Mouse (Mus musculus) limb, embryonic 11.5 days (tissue): ENCODE measurements around the gene Ktn1. TPM values are rescaled to one million over a fixed set of nuclear protein-coding genes. Genes with fewer than 3 reads are reported as not detected.

ENCODE experiments used
- ATAC-seq: fragments of 200-750 bp; cut with Nextera tagmentation; 2 replicates; pipeline ENCODE4 v1.8.0; 2017; ENCODE audit warnings: low read depth; ENCODE audit not compliant: insufficient number of reproducible peaks, low FRiP score, low TSS enrichment
- DNase-seq: peaks from one replicate; pipeline ENCODE4 v3.0.0-alpha.2; 2015; ENCODE audit warnings: low spot score
- H3K27ac ChIP-seq: fragments of 300-500 bp; sonication (generic); replicated peaks from 2 replicates; pipeline ENCODE4 v1.5.1; 2014; ENCODE audit warnings: low read depth, mild to moderate bottlenecking, low read length
- H3K27me3 ChIP-seq: fragments of 300-500 bp; sonication (generic); 2 replicates; pipeline ENCODE4 v1.6.1; 2014; ENCODE audit warnings: mild to moderate bottlenecking, low read length, mixed read lengths; ENCODE audit not compliant: control insufficient read depth, insufficient read depth
- H3K36me3 ChIP-seq: fragments of 300-500 bp; sonication (generic); 2 replicates; pipeline ENCODE4 v1.6.1; 2014; ENCODE audit warnings: mild to moderate bottlenecking, low read length, moderate library complexity, mixed read lengths; ENCODE audit not compliant: control insufficient read depth, insufficient read depth
- H3K4me1 ChIP-seq: fragments of 300-500 bp; sonication (generic); 2 replicates; pipeline ENCODE4 v1.6.1; 2014; ENCODE audit warnings: low read length, mixed read lengths; ENCODE audit not compliant: control insufficient read depth, insufficient read depth
- H3K4me2 ChIP-seq: fragments of 300-500 bp; sonication (generic); 2 replicates; pipeline ENCODE4 v1.6.1; 2014; ENCODE audit warnings: low read depth, mild to moderate bottlenecking, moderate library complexity; ENCODE audit not compliant: severe bottlenecking
- H3K4me3 ChIP-seq: fragments of 300-500 bp; sonication (generic); 2 replicates; pipeline ENCODE4 v1.5.1; 2014; ENCODE audit warnings: low read depth, low read length
- H3K9ac ChIP-seq: fragments of 300-500 bp; sonication (generic); 2 replicates; pipeline ENCODE4 v1.6.1; 2014; ENCODE audit warnings: mild to moderate bottlenecking, low read length
- H3K9me3 ChIP-seq: fragments of 300-500 bp; sonication (generic); 2 replicates; pipeline ENCODE4 v1.6.1; 2016; ENCODE audit warnings: low read length; ENCODE audit not compliant: control insufficient read depth
- WGBS: fragments of 180-500 bp; shearing (Covaris S2); extraction: QIAGEN DNeasy Blood & Tissue Kit; methylation state at CpG from one replicate; pipeline ENCODE4 v1.1.7; 2014; 5-methylcytosine and 5-hydroxymethylcytosine counted together
- polyA plus RNA-seq: library from polyadenylated mRNA; unstranded; fragments of >200 nt; fragmentation: Nextera tagmentation; extraction: Ambion mirVana; gene quantifications from 2 replicates; pipeline ENCODE4 v1.2.1, GENCODE M21; 2014

Ktn1 gene
- polyA plus RNA-seq, 1 experiment from 2014 or later, result 75.0 TPM

- H3K4me1 ChIP-seq, result no peaks in the 10 kb centered on the region
- no peak overlapping the region for H3K27ac ChIP-seq
- DNase-seq (no peak), ATAC-seq (no peak)
- H3K36me3 ChIP-seq, result no peaks in the 10 kb centered on the region
- WGBS, result 90% methylated on average over 3 of the region's 3 CpGs
- no peak overlapping the region for H3K9ac ChIP-seq
- no peaks in the 10 kb centered on the region for H3K9me3 ChIP-seq
- H3K4me3 ChIP-seq, result no peak overlapping the region
- no peaks in the 10 kb centered on the region for H3K27me3 ChIP-seq
- no peak overlapping the region for H3K4me2 ChIP-seq
Observed at GRCm38 (mm10) chr14:47775543-47775942, 127.3 kb downstream of the Ktn1 start.

- Histone ChIP-seq H3K36me3 (no peaks in the 10 kb centered on the region), H3K27ac (no peak overlapping the region), H3K4me1 (no peaks in the 10 kb centered on the region), H3K4me2 (no peak overlapping the region), H3K9ac (no peak overlapping the region), H3K27me3 (no peaks in the 10 kb centered on the region), H3K4me3 (no peak overlapping the region), H3K9me3 (no peaks in the 10 kb centered on the region)
- ATAC-seq, result no peak
- WGBS, result 88% methylated on average over 6 of the region's 6 CpGs
- no peak for DNase-seq
Observed at GRCm38 (mm10) chr14:47776260-47777035, 128.2 kb downstream of the Ktn1 start.

DNA sequence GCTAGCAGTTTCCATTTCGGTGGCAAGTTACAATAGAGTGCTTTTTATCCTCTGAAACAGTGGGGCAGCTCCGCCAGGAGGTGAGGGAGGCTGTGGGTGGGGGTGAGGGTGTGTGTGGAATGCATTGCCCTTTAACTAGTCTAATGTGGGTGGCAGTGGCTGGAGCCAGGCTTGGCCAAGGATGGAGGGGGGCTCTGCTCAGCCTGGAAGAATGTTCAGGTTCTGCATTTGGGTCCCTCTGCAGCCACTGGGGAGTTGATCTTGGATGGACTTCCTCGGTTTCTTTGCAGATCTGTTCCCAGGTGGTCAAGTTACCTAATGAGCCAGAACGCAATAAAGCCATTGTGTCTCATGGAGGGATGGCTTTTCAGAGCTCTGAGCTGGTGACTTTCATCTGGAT, 137.9 kb downstream of the Ktn1 start:
- WGBS, result 24% methylated on average over 4 of the region's 4 CpGs
- no peaks in the 10 kb centered on the region for H3K36me3 ChIP-seq

More for the DNA sequence above, 137.9 kb downstream of the Ktn1 start:
- no peak overlapping the region for H3K4me3 ChIP-seq
- no peaks in the 10 kb centered on the region for H3K4me1 ChIP-seq
- no peak overlapping the region for H3K4me2 ChIP-seq
- no peaks in the 10 kb centered on the region for H3K9me3 ChIP-seq
- H3K27ac ChIP-seq, result no peak overlapping the region
- ATAC-seq (no peak), DNase-seq (no peak)
- no peaks in the 10 kb centered on the region for H3K27me3 ChIP-seq
- no peak overlapping the region for H3K9ac ChIP-seq

Other genes starting within 250 kb of the Ktn1 start
- gene Dlgap5, start 230.0 kb upstream of the Ktn1 start, polyA plus RNA-seq, result 79.6 and 81.0 TPM in 2 replicates
- 27.2 and 29.1 TPM in 2 replicates for gene Fbxo34, start 198.0 kb upstream of the Ktn1 start, polyA plus RNA-seq
- gene Atg14, start 77.8 kb upstream of the Ktn1 start, polyA plus RNA-seq, result 17.4 and 19.5 TPM in 2 replicates